Mouse (Mus musculus): ENCODE measurements around the gene Slc29a3. TPM values are rescaled to one million over a fixed set of nuclear protein-coding genes. Genes with fewer than 3 reads are reported as not detected.
"Not testable (repeated sequence)": the region's sequence is repeated elsewhere in the genome, so short reads cannot be mapped to it uniquely, and the experiment has no call there.

Slc29a3 gene
- polyA plus RNA-seq, 1 experiment from 2014 or later: 9.6 TPM

GRCm38 (mm10) chr10:60718491-60718890 is 34.1 kb downstream of the Slc29a3 start:
- Histone ChIP-seq H3K9me3 (peaks cover 6% of the 10 kb centered on the region), H3K27me3 (no peaks in the 10 kb centered on the region; the same call in 1 of the 2 replicates), H3K27ac (no peak overlapping the region), H3K4me2 (no peak overlapping the region), H3K4me1 (peaks cover 14% of the 10 kb centered on the region; the same call in 1 of the 2 replicates), H3K9ac (no peak overlapping the region), H3K36me3 (replicated peaks) (peaks cover 23% of the 10 kb centered on the region), H3K4me3 (replicated peaks) (no peak overlapping the region)
- WGBS: 78% methylated on average over 2 of the region's 2 CpGs
- no peak for ATAC-seq (ENCODE audit: low FRiP score)

GRCm38 (mm10) chr10:60716449-60716848 is 36.1 kb downstream of the Slc29a3 start:
- peaks cover 8% of the 10 kb centered on the region for H3K9me3 ChIP-seq
- H3K9ac ChIP-seq: no peak overlapping the region
- no peaks in the 10 kb centered on the region; the same call in 1 of the 2 replicates for H3K27me3 ChIP-seq
- H3K27ac ChIP-seq: no peak overlapping the region
- H3K4me3 ChIP-seq (replicated peaks): no peak overlapping the region
- H3K4me1 ChIP-seq: peaks cover 8% of the 10 kb centered on the region; the same call in 1 of the 2 replicates
- H3K36me3 ChIP-seq (replicated peaks): peaks cover 23% of the 10 kb centered on the region
- no peak overlapping the region for H3K4me2 ChIP-seq
- ATAC-seq (ENCODE audit: low FRiP score): no peak
- 90% methylated on average over 3 of the region's 3 CpGs for WGBS

GRCm38 (mm10) chr10:60712299-60712698 is 40.3 kb downstream of the Slc29a3 start:
- WGBS: 67% methylated on average over 8 of the region's 8 CpGs
- not testable (repeated sequence) for H3K9me3 ChIP-seq; H3K27ac ChIP-seq; H3K4me2 ChIP-seq; H3K4me3 ChIP-seq (replicated peaks); H3K27me3 ChIP-seq; H3K9ac ChIP-seq; H3K4me1 ChIP-seq; ATAC-seq (ENCODE audit: low FRiP score)
- H3K36me3 ChIP-seq (replicated peaks): peaks cover 23% of the 10 kb centered on the region

GRCm38 (mm10) chr10:60708837-60709236 is 43.8 kb downstream of the Slc29a3 start:
- ATAC-seq (ENCODE audit: low FRiP score): no peak
- Histone ChIP-seq H3K9ac (no peak overlapping the region), H3K27ac (no peak overlapping the region), H3K9me3 (0 out of 2 replicates have a peak, but pooled peaks cover 3% of the 10 kb centered on the region), H3K36me3 (replicated peaks) (peaks cover 2% of the 10 kb centered on the region), H3K4me3 (replicated peaks) (no peak overlapping the region), H3K4me2 (no peak overlapping the region), H3K4me1 (no peaks in the 10 kb centered on the region), H3K27me3 (no peaks in the 10 kb centered on the region)
- WGBS: 80% methylated on average over 5 of the region's 5 CpGs

- H3K27me3 ChIP-seq: no peaks in the 10 kb centered on the region
- H3K9me3 ChIP-seq: no peaks in the 10 kb centered on the region
- H3K36me3 ChIP-seq (replicated peaks): no peaks in the 10 kb centered on the region
- no peak overlapping the region for H3K9ac ChIP-seq
- no peak overlapping the region for H3K4me3 ChIP-seq (replicated peaks)
- no peak for ATAC-seq (ENCODE audit: low FRiP score)
- WGBS: 91% methylated on average over 4 of the region's 4 CpGs
- H3K27ac ChIP-seq: no peak overlapping the region
- no peaks in the 10 kb centered on the region for H3K4me1 ChIP-seq
- H3K4me2 ChIP-seq: no peak overlapping the region
Observed at GRCm38 (mm10) chr10:60706268-60706667, 46.3 kb downstream of the Slc29a3 start.

GRCm38 (mm10) chr10:60705134-60705533 is 47.5 kb downstream of the Slc29a3 start:
- Histone ChIP-seq H3K4me2 (no peak overlapping the region), H3K9me3 (no peaks in the 10 kb centered on the region), H3K4me3 (replicated peaks) (no peak overlapping the region), H3K4me1 (no peaks in the 10 kb centered on the region), H3K9ac (no peak overlapping the region), H3K27ac (no peak overlapping the region), H3K36me3 (replicated peaks) (no peaks in the 10 kb centered on the region), H3K27me3 (peaks cover 6% of the 10 kb centered on the region; the same call in 1 of the 2 replicates)
- ATAC-seq (ENCODE audit: low FRiP score): no peak
- WGBS: 81% methylated on average over 2 of the region's 2 CpGs

GRCm38 (mm10) chr10:60697775-60698174 is 54.8 kb downstream of the Slc29a3 start:
- Histone ChIP-seq H3K4me1 (no peaks in the 10 kb centered on the region), H3K9ac (no peak overlapping the region), H3K27me3 (peaks cover 33% of the 10 kb centered on the region), H3K27ac (no peak overlapping the region), H3K4me2 (no peak overlapping the region), H3K36me3 (replicated peaks) (no peaks in the 10 kb centered on the region), H3K9me3 (no peaks in the 10 kb centered on the region), H3K4me3 (replicated peaks) (no peak overlapping the region)
- ATAC-seq (ENCODE audit: low FRiP score): no peak
- WGBS: 92% methylated on average over 6 of the region's 6 CpGs

GRCm38 (mm10) chr10:60696975-60697374 is 55.6 kb downstream of the Slc29a3 start:
- Histone ChIP-seq H3K27ac (no peak overlapping the region), H3K4me1 (no peaks in the 10 kb centered on the region), H3K9ac (no peak overlapping the region), H3K4me2 (no peak overlapping the region), H3K4me3 (replicated peaks) (no peak overlapping the region), H3K9me3 (no peaks in the 10 kb centered on the region), H3K36me3 (replicated peaks) (no peaks in the 10 kb centered on the region), H3K27me3 (peaks cover 33% of the 10 kb centered on the region)
- 16% methylated on average over 5 of the region's 5 CpGs for WGBS
- ATAC-seq (ENCODE audit: low FRiP score): peak; percentile 58; the same call in 1 of the 2 replicates

- H3K36me3 ChIP-seq (replicated peaks): no peaks in the 10 kb centered on the region
- no peak within 1 kb of the TSS for H3K4me2 ChIP-seq
- H3K27me3 ChIP-seq: peaks cover 33% of the 10 kb centered on the region
- H3K4me1 ChIP-seq: no peaks in the 10 kb centered on the region; the same call in 1 of the 2 replicates
- 94% methylated on average over 6 of the region's 6 CpGs for WGBS
- no peak within 1 kb of the TSS for H3K27ac ChIP-seq
- H3K9me3 ChIP-seq: no peaks in the 10 kb centered on the region
- no peak for ATAC-seq (ENCODE audit: low FRiP score)
- no peak within 1 kb of the TSS for H3K4me3 ChIP-seq (replicated peaks)
- no peak within 1 kb of the TSS for H3K9ac ChIP-seq
Observed at GRCm38 (mm10) chr10:60696390-60696789, 56.2 kb downstream of the Slc29a3 start, which contains the start of gene Cdh23. TSS of gene Cdh23 (minus strand) at chr10:60696490.

GRCm38 (mm10) chr10:60691671-60692390 is 60.8 kb downstream of the Slc29a3 start:
- 74% methylated on average over 20 of the region's 20 CpGs for WGBS

GRCm38 (mm10) chr10:60690960-60691359 is 61.6 kb downstream of the Slc29a3 start:
- no peak for ATAC-seq (ENCODE audit: low FRiP score)
- peaks cover 15% of the 10 kb centered on the region for H3K4me1 ChIP-seq
- H3K27ac ChIP-seq: no peak overlapping the region
- H3K36me3 ChIP-seq (replicated peaks): no peaks in the 10 kb centered on the region
- H3K9ac ChIP-seq: no peak overlapping the region
- no peak overlapping the region for H3K4me2 ChIP-seq
- H3K9me3 ChIP-seq: no peaks in the 10 kb centered on the region
- 49% methylated on average over 6 of the region's 6 CpGs for WGBS
- H3K27me3 ChIP-seq: peaks cover 59% of the 10 kb centered on the region
- H3K4me3 ChIP-seq (replicated peaks): no peak overlapping the region

More at GRCm38 (mm10) chr10:60691671-60692390, 60.8 kb downstream of the Slc29a3 start:
- Histone ChIP-seq H3K9ac (no peak overlapping the region), H3K36me3 (replicated peaks) (no peaks in the 10 kb centered on the region), H3K4me2 (no peak overlapping the region), H3K27me3 (peaks cover 51% of the 10 kb centered on the region), H3K4me3 (replicated peaks) (no peak overlapping the region), H3K27ac (no peak overlapping the region), H3K4me1 (peaks cover 6% of the 10 kb centered on the region), H3K9me3 (no peaks in the 10 kb centered on the region)
- no peak; the same call in 1 of the 2 replicates for ATAC-seq (ENCODE audit: low FRiP score)

GRCm38 (mm10) chr10:60689396-60689795 is 63.2 kb downstream of the Slc29a3 start:
- H3K27ac ChIP-seq: no peak overlapping the region
- H3K9ac ChIP-seq: no peak overlapping the region
- H3K27me3 ChIP-seq: peaks cover 69% of the 10 kb centered on the region
- no peak overlapping the region for H3K4me3 ChIP-seq (replicated peaks)
- H3K4me1 ChIP-seq: peaks cover 19% of the 10 kb centered on the region
- H3K36me3 ChIP-seq (replicated peaks): no peaks in the 10 kb centered on the region
- no peaks in the 10 kb centered on the region for H3K9me3 ChIP-seq
- WGBS: 79% methylated on average over 4 of the region's 4 CpGs
- ATAC-seq (ENCODE audit: low FRiP score): no peak
- H3K4me2 ChIP-seq: no peak overlapping the region

Data from forebrain, embryonic 12.5 days (tissue).